Comparison of ENCODE assay signal across 8 mouse cellular contexts in the genomic region with DNA sequence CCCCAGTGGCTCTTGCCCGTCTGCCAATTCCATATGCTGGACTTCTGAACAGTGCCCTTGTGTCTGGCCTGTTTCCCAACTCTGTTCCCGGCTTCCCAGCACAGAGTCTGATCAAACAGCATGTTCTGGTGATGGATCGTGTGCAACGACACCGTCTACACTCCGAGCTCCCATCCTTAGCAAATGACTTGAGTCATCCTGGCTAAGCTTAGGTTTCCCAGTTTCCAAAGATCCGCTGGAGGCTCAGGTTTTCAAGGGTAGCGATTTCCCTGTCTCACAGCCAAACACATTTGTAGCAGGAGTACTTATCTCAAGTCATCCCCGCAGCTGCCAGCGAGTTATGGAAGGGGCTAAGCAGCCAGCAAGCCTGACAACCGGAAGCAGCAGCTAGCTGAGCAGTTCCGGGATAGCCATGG.
DNase-seq lines count a peak whose midpoint lies in the region; ATAC-seq and TF ChIP-seq lines count a peak whose summit lies in the region.

No protein-coding gene starts in this region.

- no peaks in the 10 kb centered on the region for H3K79me2 ChIP-seq in heart, adult 2 months (replicated peaks; ENCODE audit: control insufficient read depth, insufficient read depth, low read length)

- WGBS in forebrain, embryonic 14.5 days, result 82% methylated on average over 12 of the region's 12 CpGs
- 78% methylated on average over 12 of the region's 12 CpGs for WGBS in forebrain, embryonic 15.5 days
- WGBS in heart, adult 2 months, result 18% methylated on average over 12 of the region's 12 CpGs
- 80% methylated on average over 12 of the region's 12 CpGs for WGBS in thymus, adult 2 months

- no peak overlapping the region for H3K27ac ChIP-seq in forebrain, embryonic 14.5 days (ENCODE audit: low read depth, low read length)
- no peak overlapping the region for H3K27ac ChIP-seq in forebrain, embryonic 15.5 days (replicated peaks)
- no peak overlapping the region for H3K27ac ChIP-seq in heart, adult 2 months
- no peak overlapping the region for H3K27ac ChIP-seq in thymus, adult 2 months (ENCODE audit: control insufficient read depth, insufficient read depth, low read length)

- no peak overlapping the region for H3K4me2 ChIP-seq in forebrain, embryonic 14.5 days (ENCODE audit: low read length)
- no peak overlapping the region for H3K4me2 ChIP-seq in forebrain, embryonic 15.5 days (replicated peaks)

- H3K4me1 ChIP-seq in forebrain, embryonic 14.5 days (ENCODE audit: control insufficient read depth, insufficient read depth, low read length), result no peaks in the 10 kb centered on the region
- no peaks in the 10 kb centered on the region for H3K4me1 ChIP-seq in forebrain, embryonic 15.5 days
- no peaks in the 10 kb centered on the region for H3K4me1 ChIP-seq in heart, adult 2 months (ENCODE audit: control insufficient read depth, insufficient read depth, low read length)
- no peaks in the 10 kb centered on the region for H3K4me1 ChIP-seq in thymus, adult 2 months (replicated peaks; ENCODE audit: control insufficient read depth, insufficient read depth, low read length)

- H3K9ac ChIP-seq in forebrain, embryonic 14.5 days (ENCODE audit: low read length), result no peak overlapping the region
- H3K9ac ChIP-seq in forebrain, embryonic 15.5 days (replicated peaks), result no peak overlapping the region
- no peak overlapping the region for H3K9ac ChIP-seq in heart, adult 2 months (ENCODE audit: low read depth, low read length)

- intact Hi-C loops in heart, adult 2 months (cut with DNase I), result no loop called here

- H3K4me3 ChIP-seq in forebrain, embryonic 14.5 days (ENCODE audit: low read depth, low read length), result no peak overlapping the region
- H3K4me3 ChIP-seq in forebrain, embryonic 15.5 days, result no peak overlapping the region
- no peak overlapping the region for H3K4me3 ChIP-seq in heart, adult 2 months
- no peak overlapping the region for H3K4me3 ChIP-seq in thymus, adult 2 months (ENCODE audit: control insufficient read depth, insufficient read depth, low read length)

- TF ChIP-seq POLR2A in heart, adult 2 months (IDR thresholded peaks at IDR 0.05; ENCODE audit: insufficient read depth, low read depth, low read length), result no peak
- TF ChIP-seq POLR2A in thymus, adult 2 months (IDR thresholded peaks at IDR 0.05; ENCODE audit: control insufficient read depth, extremely low read depth, insufficient read depth, low read length, poor library complexity), result no peak

- no peak for TF ChIP-seq EP300 in heart, adult 2 months (IDR thresholded peaks at IDR 0.05; ENCODE audit: insufficient read depth, low read depth, low read length)

- no peaks in the 10 kb centered on the region for H3K27me3 ChIP-seq in forebrain, embryonic 14.5 days (replicated peaks; ENCODE audit: control insufficient read depth, insufficient read depth, low read length)
- H3K27me3 ChIP-seq in forebrain, embryonic 15.5 days, result no peaks in the 10 kb centered on the region
- no peaks in the 10 kb centered on the region for H3K27me3 ChIP-seq in heart, adult 2 months (ENCODE audit: control insufficient read depth, insufficient read depth, low read length)
- no peaks in the 10 kb centered on the region for H3K27me3 ChIP-seq in thymus, adult 2 months (ENCODE audit: control insufficient read depth, insufficient read depth, low read length)

- TF ChIP-seq CTCF in heart, adult 2 months (IDR thresholded peaks at IDR 0.05), result no peak
- no peak for TF ChIP-seq CTCF in thymus, adult 2 months (IDR thresholded peaks at IDR 0.05; ENCODE audit: borderline replicate concordance, control insufficient read depth, extremely low read depth, insufficient read depth, low read length, poor library complexity)

- peak; percentile 20 for DNase-seq in forebrain, embryonic 14.5 days (ENCODE audit: low spot score)
- DNase-seq in lung, postnatal 10 days, result peak; percentile 25
- no peak for DNase-seq in lung, postnatal 36 days
- peak; percentile 4 to 21 for DNase-seq in heart, adult 2 months
- DNase-seq in right cerebral cortex, postnatal 10 days (ENCODE audit: low spot score in 2 of 2), result peak; percentile 37 to 44
- no peak for DNase-seq in kidney, adult 18-20 months
- DNase-seq in thymus, adult 2 months, result no peak

- no peak for ATAC-seq in forebrain, embryonic 14.5 days
- no peak for ATAC-seq in forebrain, embryonic 15.5 days (replicated peaks)

- no peaks in the 10 kb centered on the region for H3K36me3 ChIP-seq in forebrain, embryonic 14.5 days (ENCODE audit: control insufficient read depth, insufficient read depth, low read length)
- H3K36me3 ChIP-seq in forebrain, embryonic 15.5 days, result no peaks in the 10 kb centered on the region
- H3K36me3 ChIP-seq in heart, adult 2 months (ENCODE audit: control insufficient read depth, insufficient read depth, low read length), result no peaks in the 10 kb centered on the region
- no peaks in the 10 kb centered on the region for H3K36me3 ChIP-seq in thymus, adult 2 months (ENCODE audit: control insufficient read depth, insufficient read depth, low read length)

- H3K9me3 ChIP-seq in forebrain, embryonic 14.5 days (replicated peaks; ENCODE audit: control insufficient read depth, low read length), result no peaks in the 10 kb centered on the region
- H3K9me3 ChIP-seq in forebrain, embryonic 15.5 days, result no peaks in the 10 kb centered on the region

Comparison
In these comparisons a context has a peak if more than half of its experiments do, and no peak if none do; other contexts are left out.
1. DNase-seq: peak in forebrain, embryonic 14.5 days (single experiment), lung, postnatal 10 days (single experiment), heart, adult 2 months (2 of 2) and right cerebral cortex, postnatal 10 days (2 of 2); none in lung, postnatal 36 days (single experiment), kidney, adult 18-20 months (single experiment) and thymus, adult 2 months (single experiment).